Mouse (Mus musculus): Measurements from ENCODE around the gene Eva1c. TPM values are rescaled to one million over a fixed set of nuclear protein-coding genes. Genes with fewer than 3 reads are reported as not detected.
A peak's percentile ranks its signal among the peaks of the same experiment; 100 is the strongest.

Eva1c gene
- polyA plus RNA-seq, 1 experiment from 2014 or later = 0.52 TPM

GRCm38 (mm10) chr16:90933534-90934176 is 107.1 kb downstream of the Eva1c start:
- H3K4me1 ChIP-seq (ENCODE audit: control insufficient read depth, insufficient read depth, low read length) = no peaks in the 10 kb centered on the region
- 30% methylated on average over 13 of the region's 13 CpGs for WGBS

GRCm38 (mm10) chr16:90934193-90934686 is 107.7 kb downstream of the Eva1c start:
- Histone ChIP-seq H3K9ac (replicated peaks; ENCODE audit: low read length) (peak overlapping the region; percentile 83), H3K36me3 (replicated peaks; ENCODE audit: control insufficient read depth, insufficient read depth, low read depth, low read length) (no peaks in the 10 kb centered on the region; the same call in 1 of the 2 replicates), H3K27me3 (ENCODE audit: control insufficient read depth, insufficient read depth, low read length) (no peaks in the 10 kb centered on the region), H3K9me3 (replicated peaks; ENCODE audit: control insufficient read depth, low read length) (no peaks in the 10 kb centered on the region), H3K4me3 (ENCODE audit: low read depth, low read length) (peak overlapping the region; percentile 83), H3K4me2 (ENCODE audit: low read depth, low read length) (peak overlapping the region; percentile 87), H3K27ac (replicated peaks; ENCODE audit: low read depth, low read length) (peak overlapping the region; percentile 35), H3K4me1 (ENCODE audit: control insufficient read depth, insufficient read depth, low read length) (no peaks in the 10 kb centered on the region)
- WGBS = under 1% methylated on average over 38 of the region's 38 CpGs
- ATAC-seq (replicated peaks; ENCODE audit: insufficient number of reproducible peaks, low FRiP score, low TSS enrichment, low read depth) (peak; percentile 45), DNase-seq (ENCODE audit: low spot score) (peak; percentile 74)

More at GRCm38 (mm10) chr16:90933534-90934176, 107.1 kb downstream of the Eva1c start:
- peak overlapping the region; percentile 83 for H3K9ac ChIP-seq (replicated peaks; ENCODE audit: low read length)
- H3K27me3 ChIP-seq (ENCODE audit: control insufficient read depth, insufficient read depth, low read length) = no peaks in the 10 kb centered on the region
- H3K27ac ChIP-seq (replicated peaks; ENCODE audit: low read depth, low read length) = peak overlapping the region; percentile 35; the same call in 1 of the 2 replicates
- no peaks in the 10 kb centered on the region; the same call in 1 of the 2 replicates for H3K36me3 ChIP-seq (replicated peaks; ENCODE audit: control insufficient read depth, insufficient read depth, low read depth, low read length)
- DNase-seq (ENCODE audit: low spot score) (no peak), ATAC-seq (replicated peaks; ENCODE audit: insufficient number of reproducible peaks, low FRiP score, low TSS enrichment, low read depth) (no peak)
- H3K4me2 ChIP-seq (ENCODE audit: low read depth, low read length) = peak overlapping the region; percentile 87
- peak overlapping the region; percentile 83 for H3K4me3 ChIP-seq (ENCODE audit: low read depth, low read length)
- no peaks in the 10 kb centered on the region for H3K9me3 ChIP-seq (replicated peaks; ENCODE audit: control insufficient read depth, low read length)

DNA sequence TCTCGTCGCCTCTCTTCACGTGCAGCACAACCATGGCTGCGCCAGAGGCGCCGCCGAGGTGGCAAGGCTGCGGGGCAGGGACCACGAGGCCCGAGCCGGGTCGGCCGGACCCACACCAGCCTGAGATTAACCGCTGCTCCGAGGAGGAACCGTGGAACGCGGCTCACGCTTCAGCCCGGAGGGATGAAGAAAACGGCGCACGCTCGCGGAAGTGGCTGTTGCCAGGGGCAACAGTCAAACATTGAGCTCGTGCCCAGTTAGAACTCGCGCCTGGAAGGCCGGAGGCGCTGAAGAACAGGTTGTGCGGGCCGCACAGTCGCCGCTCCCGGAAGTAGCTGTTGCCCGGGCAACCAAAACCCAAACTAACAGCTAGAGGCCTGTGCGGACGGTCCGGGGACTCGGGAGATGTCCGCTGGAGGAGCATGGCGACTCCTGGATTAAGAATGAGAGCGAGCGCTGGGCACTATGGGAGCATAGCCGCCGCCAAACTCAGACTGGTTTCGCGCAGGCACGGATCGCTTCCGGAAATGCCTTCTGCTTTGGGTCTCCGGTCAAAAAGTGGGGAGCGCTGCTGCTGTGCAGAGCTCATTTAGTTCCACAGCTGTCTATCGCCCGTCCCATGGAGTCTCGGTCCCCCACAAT is 108.3 kb downstream of the Eva1c start, which contains the start of gene Cfap298:
Cfap298 (minus strand) TSS at position 428 of the 642 bp plus-strand sequence.
- ATAC-seq (replicated peaks; ENCODE audit: insufficient number of reproducible peaks, low FRiP score, low TSS enrichment, low read depth) (peak; percentile 95), DNase-seq (ENCODE audit: low spot score) (peak; percentile 98)
- no peaks in the 10 kb centered on the region for H3K4me1 ChIP-seq (ENCODE audit: control insufficient read depth, insufficient read depth, low read length)
- peak within 1 kb of the TSS; percentile 35 for H3K27ac ChIP-seq (replicated peaks; ENCODE audit: low read depth, low read length)
- peak within 1 kb of the TSS; percentile 83 for H3K9ac ChIP-seq (replicated peaks; ENCODE audit: low read length)
- H3K9me3 ChIP-seq (replicated peaks; ENCODE audit: control insufficient read depth, low read length) = no peaks in the 10 kb centered on the region
- H3K4me3 ChIP-seq (ENCODE audit: low read depth, low read length) = peak within 1 kb of the TSS; percentile 83
- H3K36me3 ChIP-seq (replicated peaks; ENCODE audit: control insufficient read depth, insufficient read depth, low read depth, low read length) = no peaks in the 10 kb centered on the region; the same call in 1 of the 2 replicates
- no peaks in the 10 kb centered on the region for H3K27me3 ChIP-seq (ENCODE audit: control insufficient read depth, insufficient read depth, low read length)
- peak within 1 kb of the TSS; percentile 87 for H3K4me2 ChIP-seq (ENCODE audit: low read depth, low read length)
- 0% methylated on average over 53 of the region's 56 CpGs for WGBS

DNA sequence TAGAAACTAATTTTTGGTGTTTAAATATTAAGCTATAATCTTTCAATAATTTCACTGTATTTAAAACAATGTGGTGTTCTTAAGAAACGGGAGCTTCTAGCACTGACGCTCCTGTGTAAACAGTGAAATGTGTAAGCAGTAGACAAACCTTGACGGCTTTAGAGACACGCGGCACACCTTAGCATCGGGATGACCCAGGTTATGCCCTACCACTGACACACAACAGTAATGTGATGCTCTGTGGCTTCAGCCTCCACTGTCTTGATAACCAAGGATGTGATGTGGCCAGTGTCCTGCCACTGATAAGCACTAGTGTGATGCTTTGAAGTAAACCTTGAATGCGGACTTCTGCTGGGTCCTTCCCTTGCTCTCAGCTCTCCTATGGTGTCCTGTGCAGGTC is 114.7 kb downstream of the Eva1c start:
- Histone ChIP-seq H3K4me3 (ENCODE audit: low read depth, low read length) (no peak overlapping the region), H3K36me3 (replicated peaks; ENCODE audit: control insufficient read depth, insufficient read depth, low read depth, low read length) (no peaks in the 10 kb centered on the region; the same call in 1 of the 2 replicates), H3K4me1 (ENCODE audit: control insufficient read depth, insufficient read depth, low read length) (no peaks in the 10 kb centered on the region), H3K27me3 (ENCODE audit: control insufficient read depth, insufficient read depth, low read length) (no peaks in the 10 kb centered on the region), H3K27ac (replicated peaks; ENCODE audit: low read depth, low read length) (no peak overlapping the region), H3K4me2 (ENCODE audit: low read depth, low read length) (no peak overlapping the region), H3K9me3 (replicated peaks; ENCODE audit: control insufficient read depth, low read length) (no peaks in the 10 kb centered on the region), H3K9ac (replicated peaks; ENCODE audit: low read length) (no peak overlapping the region)
- DNase-seq (ENCODE audit: low spot score) (no peak), ATAC-seq (replicated peaks; ENCODE audit: insufficient number of reproducible peaks, low FRiP score, low TSS enrichment, low read depth) (no peak)
- 94% methylated on average over 7 of the region's 7 CpGs for WGBS

GRCm38 (mm10) chr16:90946977-90947376 is 120.5 kb downstream of the Eva1c start:
- H3K27ac ChIP-seq (replicated peaks; ENCODE audit: low read depth, low read length) = no peak overlapping the region
- no peak for ATAC-seq (replicated peaks; ENCODE audit: insufficient number of reproducible peaks, low FRiP score, low TSS enrichment, low read depth)

GRCm38 (mm10) chr16:90950354-90950963 is 123.9 kb downstream of the Eva1c start:
- Histone ChIP-seq H3K9me3 (replicated peaks; ENCODE audit: control insufficient read depth, low read length) (no peaks in the 10 kb centered on the region), H3K4me3 (ENCODE audit: low read depth, low read length) (no peak overlapping the region), H3K27ac (replicated peaks; ENCODE audit: low read depth, low read length) (no peak overlapping the region), H3K36me3 (replicated peaks; ENCODE audit: control insufficient read depth, insufficient read depth, low read depth, low read length) (no peaks in the 10 kb centered on the region; the same call in 1 of the 2 replicates), H3K9ac (replicated peaks; ENCODE audit: low read length) (no peak overlapping the region), H3K27me3 (ENCODE audit: control insufficient read depth, insufficient read depth, low read length) (no peaks in the 10 kb centered on the region), H3K4me2 (ENCODE audit: low read depth, low read length) (no peak overlapping the region), H3K4me1 (ENCODE audit: control insufficient read depth, insufficient read depth, low read length) (no peaks in the 10 kb centered on the region)
- ATAC-seq (replicated peaks; ENCODE audit: insufficient number of reproducible peaks, low FRiP score, low TSS enrichment, low read depth) (no peak), DNase-seq (ENCODE audit: low spot score) (peak; percentile 2)
- 52% methylated on average over 17 of the region's 17 CpGs for WGBS

More at GRCm38 (mm10) chr16:90946977-90947376, 120.5 kb downstream of the Eva1c start:
- Histone ChIP-seq H3K4me2 (ENCODE audit: low read depth, low read length) (no peak overlapping the region), H3K9me3 (replicated peaks; ENCODE audit: control insufficient read depth, low read length) (no peaks in the 10 kb centered on the region), H3K36me3 (replicated peaks; ENCODE audit: control insufficient read depth, insufficient read depth, low read depth, low read length) (no peaks in the 10 kb centered on the region; the same call in 1 of the 2 replicates), H3K9ac (replicated peaks; ENCODE audit: low read length) (no peak overlapping the region), H3K27me3 (ENCODE audit: control insufficient read depth, insufficient read depth, low read length) (no peaks in the 10 kb centered on the region), H3K4me1 (ENCODE audit: control insufficient read depth, insufficient read depth, low read length) (no peaks in the 10 kb centered on the region), H3K4me3 (ENCODE audit: low read depth, low read length) (no peak overlapping the region)
- WGBS = 84% methylated on average over 8 of the region's 8 CpGs
- DNase-seq (ENCODE audit: low spot score) = no peak

GRCm38 (mm10) chr16:90953147-90953546 is 126.6 kb downstream of the Eva1c start:
- no peaks in the 10 kb centered on the region for H3K4me1 ChIP-seq (ENCODE audit: control insufficient read depth, insufficient read depth, low read length)
- WGBS = 89% methylated on average over 9 of the region's 9 CpGs
- H3K4me2 ChIP-seq (ENCODE audit: low read depth, low read length) = no peak overlapping the region
- ATAC-seq (replicated peaks; ENCODE audit: insufficient number of reproducible peaks, low FRiP score, low TSS enrichment, low read depth) (no peak), DNase-seq (ENCODE audit: low spot score) (no peak)
- H3K9me3 ChIP-seq (replicated peaks; ENCODE audit: control insufficient read depth, low read length) = no peaks in the 10 kb centered on the region
- H3K27ac ChIP-seq (replicated peaks; ENCODE audit: low read depth, low read length) = no peak overlapping the region
- H3K27me3 ChIP-seq (ENCODE audit: control insufficient read depth, insufficient read depth, low read length) = no peaks in the 10 kb centered on the region
- no peaks in the 10 kb centered on the region; the same call in 1 of the 2 replicates for H3K36me3 ChIP-seq (replicated peaks; ENCODE audit: control insufficient read depth, insufficient read depth, low read depth, low read length)
- no peak overlapping the region for H3K4me3 ChIP-seq (ENCODE audit: low read depth, low read length)
- no peak overlapping the region for H3K9ac ChIP-seq (replicated peaks; ENCODE audit: low read length)
